Mouse (Mus musculus): Measurements from ENCODE around the gene Txndc2. TPM values are rescaled to one million over a fixed set of nuclear protein-coding genes. Genes with fewer than 3 reads are reported as not detected.

Gene Txndc2
- not detected for polyA plus RNA-seq (2017; shearing (Covaris generic))

GRCm38 (mm10) chr17:65641734-65642218 lies at the start of gene Txndc2:
TSS of gene Txndc2 (minus strand) at chr17:65642168.

DNA sequence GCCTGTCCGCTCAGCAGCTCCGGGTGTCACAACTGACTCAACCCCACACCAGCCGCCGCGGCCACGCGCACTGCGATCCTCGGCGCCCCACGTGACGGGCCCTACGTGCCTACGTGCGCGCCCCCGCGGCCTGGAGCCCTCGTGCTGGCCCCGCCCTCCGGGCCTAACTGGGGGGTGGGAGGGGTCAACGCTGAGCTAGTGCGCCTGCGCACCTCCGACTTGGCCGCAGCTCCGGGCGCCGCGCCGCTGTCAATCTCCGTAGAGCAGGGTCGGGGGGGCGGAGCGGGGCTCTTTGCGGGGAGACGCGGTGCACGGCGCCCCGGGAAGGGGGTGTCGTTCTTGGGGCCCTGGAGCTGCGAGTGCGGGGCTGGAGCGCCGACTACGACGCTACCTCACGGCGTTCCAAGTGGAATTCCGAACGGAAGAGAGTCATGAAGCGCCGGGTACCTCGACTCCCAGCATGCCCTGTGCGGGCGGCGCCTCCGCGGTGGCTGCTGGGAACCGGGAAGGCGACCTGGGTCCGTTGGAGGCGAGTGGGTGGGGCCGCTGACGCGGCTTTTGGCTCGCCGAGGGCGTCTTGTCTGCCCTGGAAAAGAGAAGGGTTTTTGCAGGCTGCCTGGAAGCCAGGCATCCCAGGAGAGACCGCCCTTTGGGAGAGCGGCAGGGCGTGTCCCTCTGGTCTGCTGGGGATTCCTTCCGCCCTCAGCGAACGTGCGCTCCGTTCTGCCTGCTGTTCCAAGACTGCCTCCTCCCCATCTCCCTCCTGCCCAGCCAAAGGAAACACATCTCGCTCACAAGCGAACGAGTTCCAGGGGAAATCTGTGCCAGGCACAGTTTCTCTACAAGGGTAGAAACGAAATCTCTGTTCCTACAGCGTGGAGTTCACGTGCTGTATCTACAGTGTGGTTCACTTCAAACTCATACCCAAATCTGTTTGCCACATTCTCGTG lies 28.2 kb downstream of the Txndc2 start, which contains the start of gene Vapa:
Gene Vapa (minus strand): TSS at position 93 of the 950 bp plus-strand sequence.

Other genes with a start within 250 kb of the Txndc2 start
- gene Tmem232, start 101.4 kb downstream of the Txndc2 start, polyA plus RNA-seq (2017; shearing (Covaris generic)) = not detected
- gene Vapa, start 28.6 kb downstream of the Txndc2 start, polyA plus RNA-seq (2017; shearing (Covaris generic)) = 28.0 TPM
- 3.1 TPM for gene Rab31, start 130.6 kb upstream of the Txndc2 start, polyA plus RNA-seq (2017; shearing (Covaris generic))
- gene Ppp4r1, start 140.4 kb upstream of the Txndc2 start, polyA plus RNA-seq (2017; shearing (Covaris generic)) = 22.3 TPM
- gene Ralbp1, start 243.6 kb upstream of the Txndc2 start, polyA plus RNA-seq (2017; shearing (Covaris generic)) = 46.0 TPM